Mouse (Mus musculus): Measurements from ENCODE around the gene Sin3a. TPM values are rescaled to one million over a fixed set of nuclear protein-coding genes. Genes with fewer than 3 reads are reported as not detected.
A peak's percentile ranks its signal among the peaks of the same experiment; 100 is the strongest.

The Sin3a gene
- polyA plus RNA-seq, 1 experiment from 2014 or later: 20.6 TPM

- Histone ChIP-seq H3K4me1 (ENCODE audit: control insufficient read depth, insufficient read depth, low read length) (peaks cover 7% of the 10 kb centered on the region), H3K36me3 (ENCODE audit: control insufficient read depth, insufficient read depth) (peaks cover 5% of the 10 kb centered on the region; the same call in 1 of the 2 replicates), H3K9ac (ENCODE audit: low read length) (no peak overlapping the region), H3K27ac (ENCODE audit: low read length) (no peak overlapping the region), H3K27me3 (ENCODE audit: control insufficient read depth, insufficient read depth, low read length) (no peaks in the 10 kb centered on the region), H3K9me3 (replicated peaks; ENCODE audit: control insufficient read depth, low read length) (no peaks in the 10 kb centered on the region), H3K4me3 (ENCODE audit: low read length) (no peak overlapping the region), H3K4me2 (ENCODE audit: low read depth, low read length) (no peak overlapping the region)
- ATAC-seq (replicated peaks; ENCODE audit: extremely low read depth, insufficient read depth, low FRiP score): no peak
- 80% methylated on average over 8 of the region's 8 CpGs for WGBS
Measured at GRCm38 (mm10) chr9:57156823-57157222, 85.0 kb downstream of the Sin3a start.

GRCm38 (mm10) chr9:57157499-57157898 lies 85.7 kb downstream of the Sin3a start:
- Histone ChIP-seq H3K4me1 (ENCODE audit: control insufficient read depth, insufficient read depth, low read length) (peaks cover 7% of the 10 kb centered on the region), H3K9ac (ENCODE audit: low read length) (peak overlapping the region; percentile 83), H3K4me2 (ENCODE audit: low read depth, low read length) (peak overlapping the region; percentile 98), H3K9me3 (replicated peaks; ENCODE audit: control insufficient read depth, low read length) (no peaks in the 10 kb centered on the region), H3K4me3 (ENCODE audit: low read length) (peak overlapping the region; percentile 89), H3K27me3 (ENCODE audit: control insufficient read depth, insufficient read depth, low read length) (no peaks in the 10 kb centered on the region), H3K36me3 (ENCODE audit: control insufficient read depth, insufficient read depth) (peaks cover 5% of the 10 kb centered on the region; the same call in 1 of the 2 replicates), H3K27ac (ENCODE audit: low read length) (no peak overlapping the region)
- ATAC-seq (replicated peaks; ENCODE audit: extremely low read depth, insufficient read depth, low FRiP score): no peak
- WGBS: 23% methylated on average over 13 of the region's 13 CpGs

GRCm38 (mm10) chr9:57158013-57158470 lies 86.2 kb downstream of the Sin3a start, which contains the start of gene Commd4:
Gene Commd4 (minus strand): TSS chr9:57158331.
- ATAC-seq (replicated peaks; ENCODE audit: extremely low read depth, insufficient read depth, low FRiP score): peak; percentile 74
- H3K9me3 ChIP-seq (replicated peaks; ENCODE audit: control insufficient read depth, low read length): no peaks in the 10 kb centered on the region

GRCm38 (mm10) chr9:57158506-57158905 lies 86.7 kb downstream of the Sin3a start:
- no peaks in the 10 kb centered on the region for H3K9me3 ChIP-seq (replicated peaks; ENCODE audit: control insufficient read depth, low read length)
- ATAC-seq (replicated peaks; ENCODE audit: extremely low read depth, insufficient read depth, low FRiP score): no peak
- peaks cover 7% of the 10 kb centered on the region for H3K4me1 ChIP-seq (ENCODE audit: control insufficient read depth, insufficient read depth, low read length)
- peak overlapping the region; percentile 98 for H3K4me2 ChIP-seq (ENCODE audit: low read depth, low read length)
- H3K9ac ChIP-seq (ENCODE audit: low read length): peak overlapping the region; percentile 83
- H3K27me3 ChIP-seq (ENCODE audit: control insufficient read depth, insufficient read depth, low read length): no peaks in the 10 kb centered on the region
- no peak overlapping the region for H3K27ac ChIP-seq (ENCODE audit: low read length)
- H3K4me3 ChIP-seq (ENCODE audit: low read length): peak overlapping the region; percentile 89
- peaks cover 5% of the 10 kb centered on the region; the same call in 1 of the 2 replicates for H3K36me3 ChIP-seq (ENCODE audit: control insufficient read depth, insufficient read depth)
- 37% methylated on average over 11 of the region's 11 CpGs for WGBS

More at GRCm38 (mm10) chr9:57158013-57158470, 86.2 kb downstream of the Sin3a start, which contains the start of gene Commd4:
- H3K4me2 ChIP-seq (ENCODE audit: low read depth, low read length): peak within 1 kb of the TSS; percentile 98
- peaks cover 5% of the 10 kb centered on the region; the same call in 1 of the 2 replicates for H3K36me3 ChIP-seq (ENCODE audit: control insufficient read depth, insufficient read depth)
- WGBS: under 1% methylated on average over 24 of the region's 24 CpGs
- H3K27me3 ChIP-seq (ENCODE audit: control insufficient read depth, insufficient read depth, low read length): no peaks in the 10 kb centered on the region
- peak within 1 kb of the TSS; percentile 83 for H3K9ac ChIP-seq (ENCODE audit: low read length)
- peaks cover 7% of the 10 kb centered on the region for H3K4me1 ChIP-seq (ENCODE audit: control insufficient read depth, insufficient read depth, low read length)
- H3K27ac ChIP-seq (ENCODE audit: low read length): no peak within 1 kb of the TSS
- peak within 1 kb of the TSS; percentile 89 for H3K4me3 ChIP-seq (ENCODE audit: low read length)

GRCm38 (mm10) chr9:57162496-57162895 lies 90.7 kb downstream of the Sin3a start:
- no peak overlapping the region for H3K27ac ChIP-seq (ENCODE audit: low read length)
- no peaks in the 10 kb centered on the region for H3K27me3 ChIP-seq (ENCODE audit: control insufficient read depth, insufficient read depth, low read length)
- H3K9me3 ChIP-seq (replicated peaks; ENCODE audit: control insufficient read depth, low read length): no peaks in the 10 kb centered on the region
- WGBS: 3% methylated on average over 3 of the region's 3 CpGs
- no peak for ATAC-seq (replicated peaks; ENCODE audit: extremely low read depth, insufficient read depth, low FRiP score)
- no peak overlapping the region for H3K4me3 ChIP-seq (ENCODE audit: low read length)
- no peaks in the 10 kb centered on the region for H3K36me3 ChIP-seq (ENCODE audit: control insufficient read depth, insufficient read depth)
- peaks cover 4% of the 10 kb centered on the region for H3K4me1 ChIP-seq (ENCODE audit: control insufficient read depth, insufficient read depth, low read length)
- no peak overlapping the region for H3K4me2 ChIP-seq (ENCODE audit: low read depth, low read length)
- no peak overlapping the region for H3K9ac ChIP-seq (ENCODE audit: low read length)

GRCm38 (mm10) chr9:57163137-57163536 lies 91.3 kb downstream of the Sin3a start:
- Histone ChIP-seq H3K4me2 (ENCODE audit: low read depth, low read length) (no peak overlapping the region), H3K4me3 (ENCODE audit: low read length) (no peak overlapping the region), H3K36me3 (ENCODE audit: control insufficient read depth, insufficient read depth) (no peaks in the 10 kb centered on the region), H3K9me3 (replicated peaks; ENCODE audit: control insufficient read depth, low read length) (no peaks in the 10 kb centered on the region), H3K27ac (ENCODE audit: low read length) (no peak overlapping the region), H3K4me1 (ENCODE audit: control insufficient read depth, insufficient read depth, low read length) (no peaks in the 10 kb centered on the region), H3K9ac (ENCODE audit: low read length) (no peak overlapping the region), H3K27me3 (ENCODE audit: control insufficient read depth, insufficient read depth, low read length) (no peaks in the 10 kb centered on the region)
- WGBS: 56% methylated on average over 2 of the region's 2 CpGs
- no peak for ATAC-seq (replicated peaks; ENCODE audit: extremely low read depth, insufficient read depth, low FRiP score)

GRCm38 (mm10) chr9:57166173-57166572 lies 94.3 kb downstream of the Sin3a start:
- Histone ChIP-seq H3K27ac (ENCODE audit: low read length) (no peak overlapping the region), H3K4me3 (ENCODE audit: low read length) (no peak overlapping the region), H3K36me3 (ENCODE audit: control insufficient read depth, insufficient read depth) (no peaks in the 10 kb centered on the region), H3K9ac (ENCODE audit: low read length) (no peak overlapping the region), H3K9me3 (replicated peaks; ENCODE audit: control insufficient read depth, low read length) (no peaks in the 10 kb centered on the region), H3K27me3 (ENCODE audit: control insufficient read depth, insufficient read depth, low read length) (no peaks in the 10 kb centered on the region), H3K4me2 (ENCODE audit: low read depth, low read length) (no peak overlapping the region), H3K4me1 (ENCODE audit: control insufficient read depth, insufficient read depth, low read length) (no peaks in the 10 kb centered on the region)
- ATAC-seq (replicated peaks; ENCODE audit: extremely low read depth, insufficient read depth, low FRiP score): no peak
- WGBS: 80% methylated on average over 2 of the region's 2 CpGs

- H3K36me3 ChIP-seq (ENCODE audit: control insufficient read depth, insufficient read depth): no peaks in the 10 kb centered on the region
- no peak overlapping the region for H3K4me3 ChIP-seq (ENCODE audit: low read length)
- no peaks in the 10 kb centered on the region for H3K9me3 ChIP-seq (replicated peaks; ENCODE audit: control insufficient read depth, low read length)
- no peak overlapping the region for H3K27ac ChIP-seq (ENCODE audit: low read length)
- H3K27me3 ChIP-seq (ENCODE audit: control insufficient read depth, insufficient read depth, low read length): no peaks in the 10 kb centered on the region
- WGBS: 70% methylated on average over 5 of the region's 5 CpGs
- ATAC-seq (replicated peaks; ENCODE audit: extremely low read depth, insufficient read depth, low FRiP score): no peak
- no peak overlapping the region for H3K4me2 ChIP-seq (ENCODE audit: low read depth, low read length)
- H3K4me1 ChIP-seq (ENCODE audit: control insufficient read depth, insufficient read depth, low read length): no peaks in the 10 kb centered on the region
- no peak overlapping the region for H3K9ac ChIP-seq (ENCODE audit: low read length)
Measured at GRCm38 (mm10) chr9:57168411-57168810, 96.6 kb downstream of the Sin3a start.

Data from heart, embryonic 16.5 days (tissue).